8 mouse cellular contexts compared by ENCODE assay signal in the genomic region with DNA sequence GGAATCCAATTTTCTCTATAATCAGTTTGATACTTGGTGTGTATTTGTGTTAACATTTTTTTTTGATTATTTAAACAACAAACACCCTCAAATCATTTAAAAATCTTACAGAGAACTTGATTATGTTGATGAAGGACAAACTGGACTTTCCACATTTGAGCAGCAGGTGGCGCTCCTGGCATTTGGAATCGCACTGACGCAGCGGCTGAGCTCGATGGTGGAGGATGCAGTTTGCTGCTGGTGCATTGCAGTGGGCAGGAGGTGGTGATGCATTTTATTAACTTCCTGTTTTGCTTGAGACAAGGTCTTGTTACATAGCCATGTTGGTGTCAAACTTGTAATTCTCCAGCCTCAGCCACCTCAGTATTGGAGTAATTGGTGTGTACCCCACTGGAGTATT. TPM values are rescaled to one million over a fixed set of nuclear protein-coding genes. Genes with fewer than 3 reads are reported as not detected.
DNase-seq lines count a peak whose midpoint lies in the region; ATAC-seq and TF ChIP-seq lines count a peak whose summit lies in the region.

No protein-coding gene starts in this region.

- WGBS in heart, postnatal 0 days, result 3% methylated on average over 5 of the region's 5 CpGs

- H3K4me3 ChIP-seq in heart, postnatal 0 days (ENCODE audit: low read depth, low read length), result no peak overlapping the region

- H3K9ac ChIP-seq in heart, postnatal 0 days (replicated peaks; ENCODE audit: low read depth, low read length), result no peak overlapping the region

- H3K4me2 ChIP-seq in heart, postnatal 0 days (ENCODE audit: low read depth, low read length), result no peak overlapping the region

- H3K27ac ChIP-seq in heart, postnatal 0 days (ENCODE audit: low read depth), result no peak overlapping the region

- no peak for TF ChIP-seq EP300 in heart, postnatal 0 days (IDR thresholded peaks at IDR 0.05; ENCODE audit: low read depth)

- 0 out of 2 replicates have a peak, but pooled peaks cover 4% of the 10 kb centered on the region for H3K27me3 ChIP-seq in heart, postnatal 0 days (ENCODE audit: control insufficient read depth, insufficient read depth, low read length)

- no peaks in the 10 kb centered on the region for H3K9me3 ChIP-seq in heart, postnatal 0 days (replicated peaks; ENCODE audit: control insufficient read depth, low read length)

- peak; percentile 84 for TF ChIP-seq CTCF in heart, postnatal 0 days (IDR thresholded peaks at IDR 0.05; ENCODE audit: low read depth)

- peak; percentile 24; the same call in 1 of the 2 replicates for ATAC-seq in heart, postnatal 0 days (ENCODE audit: insufficient read depth, low read depth)

- no peaks in the 10 kb centered on the region for H3K36me3 ChIP-seq in heart, postnatal 0 days (replicated peaks; ENCODE audit: control insufficient read depth, insufficient read depth, low read length)

- no peaks in the 10 kb centered on the region for H3K4me1 ChIP-seq in heart, postnatal 0 days (ENCODE audit: control insufficient read depth, insufficient read depth)

- peak; percentile 65 to 67 for DNase-seq in B cell, adult 2 months
- DNase-seq in adrenal gland, adult 2 months, result peak; percentile 54
- peak; percentile 91 for DNase-seq in embryo, embryonic 10 days (ENCODE audit: low spot score)
- peak; percentile 33 for DNase-seq in heart, postnatal 0 days (ENCODE audit: low spot score)
- peak; percentile 87 to 90 for DNase-seq in kidney, postnatal 4 days
- DNase-seq in lung, postnatal 10 days, result peak; percentile 68
- peak; percentile 48 for DNase-seq in retina, adult 2 months (ENCODE audit: low read depth, low spot score)
- DNase-seq in urinary bladder, adult 18-20 months (ENCODE audit: low spot score in 2 of 2), result peak; percentile 8 to 46

RNA-seq across cellular contexts. Expression of a gene that starts 56.7 kb away (rescaled TPM):
- total RNA-seq in adrenal gland, adult 2 months (2021), result 1 to 10 TPM in 1 of 2 experiments, under 1 TPM in 1; 0.69 to 1.7 TPM
- polyA plus RNA-seq in adrenal gland, adult 2 months (2012; rRNA removed), result 0.40 and 0.85 TPM in 2 replicates
- total RNA-seq in heart, postnatal 0 days (2014; rRNA removed; ENCODE audit: low replicate concordance), result not detected in 2 replicates
- 0.11 and 0.15 TPM in 2 replicates for polyA plus RNA-seq in heart, postnatal 0 days (2015; fragmentation: Nextera tagmentation; extraction: Ambion mirVana)

Comparison
In these comparisons a context has a peak if more than half of its experiments do, and no peak if none do; other contexts are left out.
1. DNase-seq: peak in every context shown above with its lines; median percentile 91 in embryo, embryonic 10 days; 88 in kidney, postnatal 4 days; 68 in lung, postnatal 10 days; 66 in B cell, adult 2 months; 54 in adrenal gland, adult 2 months; 48 in retina, adult 2 months; 33 in heart, postnatal 0 days; 27 in urinary bladder, adult 18-20 months.